Mouse (Mus musculus) adrenal gland, adult 2 months (tissue): ENCODE data around the gene Ptprd. TPM values are rescaled to one million over a fixed set of nuclear protein-coding genes. Genes with fewer than 3 reads are reported as not detected.

Source experiments
- DNase-seq: peaks from one replicate; pipeline ENCODE4 v3.0.0; 2021
- polyA plus RNA-seq: library from polyadenylated mRNA; depleted of rRNA; stranded (reverse); fragments of >200 nt; gene quantifications from 2 replicates; pipeline ENCODE4 v1.2.3, GENCODE M21; 2012
- total RNA-seq, 2 experiments: library from RNA; stranded (reverse); gene quantifications; 2 replicates each; pipeline ENCODE4 v1.2.3; 2021

Gene Ptprd
- total and polyA plus RNA-seq, 3 experiments = 6.2 to 91.9 (median 79.1) TPM

GRCm38 (mm10) chr4:76652971-76653370 lies 1558.8 kb downstream of the Ptprd start:
- DNase-seq = no peak

- DNase-seq = no peak
Observed at GRCm38 (mm10) chr4:76621740-76622139, 1590.0 kb downstream of the Ptprd start.

- DNase-seq = no peak
Observed at GRCm38 (mm10) chr4:76616614-76617013, 1595.1 kb downstream of the Ptprd start.

GRCm38 (mm10) chr4:76608246-76608645 lies 1603.5 kb downstream of the Ptprd start:
- DNase-seq = no peak

GRCm38 (mm10) chr4:76606808-76607207 lies 1605.0 kb downstream of the Ptprd start:
- DNase-seq = no peak

- DNase-seq = no peak
Observed at GRCm38 (mm10) chr4:76590722-76591121, 1621.0 kb downstream of the Ptprd start.

- DNase-seq = no peak
Observed at GRCm38 (mm10) chr4:76583025-76583424, 1628.7 kb downstream of the Ptprd start.

- DNase-seq = no peak
Observed at GRCm38 (mm10) chr4:76566006-76566405, 1645.8 kb downstream of the Ptprd start.

- DNase-seq = no peak
Observed at GRCm38 (mm10) chr4:76541769-76542168, 1670.0 kb downstream of the Ptprd start.

- peak; percentile 2 for DNase-seq
Observed at GRCm38 (mm10) chr4:76532926-76533325, 1678.8 kb downstream of the Ptprd start.

GRCm38 (mm10) chr4:76525281-76525680 lies 1686.5 kb downstream of the Ptprd start:
- no peak for DNase-seq

- no peak for DNase-seq
Observed at GRCm38 (mm10) chr4:76503279-76503601, 1708.5 kb downstream of the Ptprd start.

GRCm38 (mm10) chr4:76502575-76503278 lies 1709.0 kb downstream of the Ptprd start:
- DNase-seq = no peak

GRCm38 (mm10) chr4:76485848-76486247 lies 1725.9 kb downstream of the Ptprd start:
- peak; percentile 23 for DNase-seq

- DNase-seq = peak; percentile 48
Observed at GRCm38 (mm10) chr4:76468366-76469100, 1743.2 kb downstream of the Ptprd start.

GRCm38 (mm10) chr4:76464682-76465081 lies 1747.1 kb downstream of the Ptprd start:
- no peak for DNase-seq

- DNase-seq = peak; percentile 44
Observed at GRCm38 (mm10) chr4:76461336-76461735, 1750.4 kb downstream of the Ptprd start.

GRCm38 (mm10) chr4:76460556-76460955 lies 1751.2 kb downstream of the Ptprd start:
- DNase-seq = no peak

GRCm38 (mm10) chr4:76459621-76460020 lies 1752.1 kb downstream of the Ptprd start:
- no peak for DNase-seq

GRCm38 (mm10) chr4:76452286-76452685 lies 1759.5 kb downstream of the Ptprd start:
- DNase-seq = no peak

- peak; percentile 72 for DNase-seq
Observed at GRCm38 (mm10) chr4:76451019-76451552, 1760.7 kb downstream of the Ptprd start.

- peak; percentile 83 for DNase-seq
Observed at GRCm38 (mm10) chr4:76450351-76451018, 1761.3 kb downstream of the Ptprd start.
